12 mouse cellular contexts compared by ENCODE assay signal in the genomic region with DNA sequence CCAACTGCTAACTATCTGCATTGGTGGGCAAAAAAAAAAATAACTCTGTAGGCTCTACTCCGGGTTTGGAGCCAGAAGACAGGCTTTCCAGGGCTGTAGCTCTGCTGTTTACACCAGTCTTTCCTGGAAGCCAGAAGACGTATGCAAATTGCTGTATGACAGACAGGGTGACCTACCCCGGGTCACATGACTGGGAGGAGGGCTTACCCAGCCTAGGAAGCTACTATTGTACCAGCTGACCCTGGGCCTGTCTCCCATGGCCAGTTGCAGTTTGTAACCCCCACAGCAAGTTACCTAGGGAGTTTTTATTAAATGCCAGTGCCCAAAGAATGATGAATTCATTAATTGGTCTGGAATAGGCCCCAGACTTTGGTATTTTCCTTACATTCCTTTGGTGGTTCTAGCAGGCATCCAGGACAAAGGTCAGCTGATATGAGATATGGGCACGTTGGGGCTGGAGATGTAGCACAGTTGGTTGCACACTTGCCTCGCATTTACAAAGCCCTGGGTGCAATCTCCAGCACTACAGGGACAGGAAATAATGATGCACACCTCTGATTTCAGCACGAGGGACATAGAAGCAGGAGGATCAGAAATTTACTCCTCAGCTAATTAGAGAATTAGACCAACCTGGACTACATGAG. TPM values are rescaled to one million over a fixed set of nuclear protein-coding genes. Genes with fewer than 3 reads are reported as not detected.
A peak's percentile ranks its signal among the peaks of the same experiment; 100 is the strongest.
DNase-seq lines count a peak whose midpoint lies in the region; ATAC-seq lines count a peak whose summit lies in the region.
"Had no signal": no experiment of that assay in that cellular context is flagged by ENCODE, and none has a peak within 500 bp of the region (broad histone marks: within the 10 kb centered on the region; RNA-seq: fewer than 3 reads in every experiment).

No protein-coding gene starts in this region.

- 76% methylated on average over 6 of the region's 6 CpGs for WGBS in embryonic facial prominence, embryonic 13.5 days
- WGBS in embryonic facial prominence, embryonic 10.5 days, result 80% methylated on average over 6 of the region's 6 CpGs
- 39% methylated on average over 6 of the region's 6 CpGs for WGBS in liver, embryonic 12.5 days (ENCODE audit: insufficient replicate concordance)
- 45% methylated on average over 6 of the region's 6 CpGs for WGBS in intestine, embryonic 16.5 days
- WGBS in neural tube, embryonic 15.5 days, result 75% methylated on average over 6 of the region's 6 CpGs

- DNase-seq in embryonic facial prominence, embryonic 10.5 days (ENCODE audit: low spot score), result no peak
- no peak for DNase-seq in liver
- DNase-seq in B cell, adult 2 months, result no peak
- DNase-seq: cerebellum, postnatal 36 days; forebrain, postnatal 0 days; heart, postnatal 36 days had no signal

- no peak for ATAC-seq in embryonic facial prominence, embryonic 13.5 days (ENCODE audit: insufficient number of reproducible peaks, insufficient read depth, low FRiP score, low TSS enrichment, low read depth)
- ATAC-seq in liver, embryonic 12.5 days, result 0 out of 2 replicates have a peak, but pooled peaks have one; percentile 32
- peak; percentile 92 for ATAC-seq in intestine, embryonic 16.5 days
- ATAC-seq in neural tube, embryonic 15.5 days (ENCODE audit: low FRiP score), result no peak
- no peak for ATAC-seq in inflammation-experienced regulatory T-cells, adult 6 months
- ATAC-seq: forebrain, postnatal 0 days had no signal

- no peaks in the 10 kb centered on the region for H3K9me3 ChIP-seq in embryonic facial prominence, embryonic 13.5 days
- H3K9me3 ChIP-seq in embryonic facial prominence, embryonic 10.5 days, result no peaks in the 10 kb centered on the region
- H3K9me3 ChIP-seq in liver, embryonic 12.5 days (replicated peaks), result no peaks in the 10 kb centered on the region
- H3K9me3 ChIP-seq in intestine, embryonic 16.5 days (ENCODE audit: control insufficient read depth, low read length), result no peaks in the 10 kb centered on the region
- H3K9me3 ChIP-seq in neural tube, embryonic 15.5 days (replicated peaks), result no peaks in the 10 kb centered on the region
- H3K9me3 ChIP-seq: limb, embryonic 12.5 days had no signal

- no peak overlapping the region for H3K4me3 ChIP-seq in embryonic facial prominence, embryonic 13.5 days
- H3K4me3 ChIP-seq in embryonic facial prominence, embryonic 10.5 days, result no peak overlapping the region
- H3K4me3 ChIP-seq in liver, embryonic 12.5 days, result no peak overlapping the region
- H3K4me3 ChIP-seq in intestine, embryonic 16.5 days (ENCODE audit: low read length), result no peak overlapping the region
- no peak overlapping the region for H3K4me3 ChIP-seq in neural tube, embryonic 15.5 days (replicated peaks)
- H3K4me3 ChIP-seq: limb, embryonic 12.5 days had no signal

- H3K4me1 ChIP-seq in embryonic facial prominence, embryonic 13.5 days, result peaks cover 25% of the 10 kb centered on the region
- H3K4me1 ChIP-seq in embryonic facial prominence, embryonic 10.5 days, result peaks cover 27% of the 10 kb centered on the region
- H3K4me1 ChIP-seq in liver, embryonic 12.5 days, result no peaks in the 10 kb centered on the region
- peaks cover 16% of the 10 kb centered on the region; the same call in 1 of the 2 replicates for H3K4me1 ChIP-seq in intestine, embryonic 16.5 days (ENCODE audit: control insufficient read depth, insufficient read depth, low read length)
- peaks cover 50% of the 10 kb centered on the region for H3K4me1 ChIP-seq in neural tube, embryonic 15.5 days

- H3K9ac ChIP-seq in embryonic facial prominence, embryonic 13.5 days, result no peak overlapping the region
- no peak overlapping the region for H3K9ac ChIP-seq in liver, embryonic 12.5 days
- no peak overlapping the region for H3K9ac ChIP-seq in intestine, embryonic 16.5 days (ENCODE audit: low read depth, low read length)
- no peak overlapping the region for H3K9ac ChIP-seq in neural tube, embryonic 15.5 days (replicated peaks)
- H3K9ac ChIP-seq: forebrain, postnatal 0 days; limb, embryonic 12.5 days had no signal

- H3K36me3 ChIP-seq in embryonic facial prominence, embryonic 13.5 days, result peaks cover 43% of the 10 kb centered on the region
- peaks cover 94% of the 10 kb centered on the region for H3K36me3 ChIP-seq in embryonic facial prominence, embryonic 10.5 days (replicated peaks)
- peaks cover 8% of the 10 kb centered on the region for H3K36me3 ChIP-seq in liver, embryonic 12.5 days
- no peaks in the 10 kb centered on the region for H3K36me3 ChIP-seq in intestine, embryonic 16.5 days (ENCODE audit: control insufficient read depth, insufficient read depth, low read length)
- H3K36me3 ChIP-seq in neural tube, embryonic 15.5 days, result peaks cover 6% of the 10 kb centered on the region; the same call in 1 of the 2 replicates

- H3K27me3 ChIP-seq in embryonic facial prominence, embryonic 13.5 days, result no peaks in the 10 kb centered on the region
- no peaks in the 10 kb centered on the region for H3K27me3 ChIP-seq in embryonic facial prominence, embryonic 10.5 days (replicated peaks; ENCODE audit: low read depth, poor library complexity, severe bottlenecking)
- H3K27me3 ChIP-seq in liver, embryonic 12.5 days (replicated peaks), result no peaks in the 10 kb centered on the region
- no peaks in the 10 kb centered on the region for H3K27me3 ChIP-seq in intestine, embryonic 16.5 days (replicated peaks; ENCODE audit: control insufficient read depth, insufficient read depth, low read length)
- no peaks in the 10 kb centered on the region for H3K27me3 ChIP-seq in neural tube, embryonic 15.5 days (replicated peaks)
- H3K27me3 ChIP-seq: limb, embryonic 12.5 days had no signal

- H3K27ac ChIP-seq in embryonic facial prominence, embryonic 13.5 days, result 0 out of 2 replicates have a peak overlapping the region, but pooled peaks have one; percentile 11
- H3K27ac ChIP-seq in embryonic facial prominence, embryonic 10.5 days (replicated peaks), result no peak overlapping the region
- H3K27ac ChIP-seq in liver, embryonic 12.5 days, result no peak overlapping the region
- H3K27ac ChIP-seq in intestine, embryonic 16.5 days (ENCODE audit: low read length), result peak overlapping the region; percentile 57; the same call in 1 of the 2 replicates
- H3K27ac ChIP-seq in neural tube, embryonic 15.5 days (replicated peaks), result 0 out of 2 replicates have a peak overlapping the region, but pooled peaks have one; percentile 69
- H3K27ac ChIP-seq: limb, embryonic 12.5 days had no signal

- no peak overlapping the region for H3K4me2 ChIP-seq in embryonic facial prominence, embryonic 13.5 days
- no peak overlapping the region for H3K4me2 ChIP-seq in liver, embryonic 12.5 days
- H3K4me2 ChIP-seq in intestine, embryonic 16.5 days (ENCODE audit: low read depth, low read length), result no peak overlapping the region
- H3K4me2 ChIP-seq in neural tube, embryonic 15.5 days, result no peak overlapping the region
- H3K4me2 ChIP-seq: limb, embryonic 12.5 days had no signal

RNA-seq across cellular contexts. Expression of a gene that starts 52.0 kb away (rescaled TPM):
- 12.0 and 13.7 TPM in 2 replicates for polyA plus RNA-seq in embryonic facial prominence, embryonic 13.5 days (2015; fragmentation: Nextera tagmentation; extraction: Ambion mirVana)
- polyA plus RNA-seq in embryonic facial prominence, embryonic 10.5 days (2016; fragmentation: Nextera tagmentation; extraction: Ambion mirVana), result 6.5 and 8.2 TPM in 2 replicates
- polyA plus RNA-seq in liver, embryonic 12.5 days (2016; fragmentation: Nextera tagmentation; extraction: Ambion mirVana), result 1.0 and 1.3 TPM in 2 replicates
- 5.1 and 5.2 TPM in 2 replicates for polyA plus RNA-seq in intestine, embryonic 16.5 days (2015; fragmentation: Nextera tagmentation; extraction: Ambion mirVana)
- 10.1 and 10.4 TPM in 2 replicates for polyA plus RNA-seq in neural tube, embryonic 15.5 days (2015; fragmentation: Nextera tagmentation; extraction: Ambion mirVana)
- polyA plus RNA-seq in inflammation-experienced regulatory T-cells, adult 6 months (2017; shearing (Covaris generic)), result 1 to 10 TPM; 2.0 to 7.7 (median 6.2) TPM

Comparison
In these comparisons a context has a peak if more than half of its experiments do, and no peak if none do; other contexts are left out.
1. H3K27ac ChIP-seq: peak in embryonic facial prominence, embryonic 13.5 days (single experiment), intestine, embryonic 16.5 days (single experiment) and neural tube, embryonic 15.5 days (single experiment); none in embryonic facial prominence, embryonic 10.5 days (single experiment) and liver, embryonic 12.5 days (single experiment).
2. ATAC-seq: peak in liver, embryonic 12.5 days (single experiment) and intestine, embryonic 16.5 days (single experiment); none in embryonic facial prominence, embryonic 13.5 days (single experiment), neural tube, embryonic 15.5 days (single experiment) and inflammation-experienced regulatory T-cells, adult 6 months (single experiment).